Mouse (Mus musculus): ENCODE results near the gene Slc16a7. TPM values are rescaled to one million over a fixed set of nuclear protein-coding genes. Genes with fewer than 3 reads are reported as not detected.

Slc16a7 gene
- 0.21 TPM for polyA plus RNA-seq (2017; shearing (Covaris generic))

DNA sequence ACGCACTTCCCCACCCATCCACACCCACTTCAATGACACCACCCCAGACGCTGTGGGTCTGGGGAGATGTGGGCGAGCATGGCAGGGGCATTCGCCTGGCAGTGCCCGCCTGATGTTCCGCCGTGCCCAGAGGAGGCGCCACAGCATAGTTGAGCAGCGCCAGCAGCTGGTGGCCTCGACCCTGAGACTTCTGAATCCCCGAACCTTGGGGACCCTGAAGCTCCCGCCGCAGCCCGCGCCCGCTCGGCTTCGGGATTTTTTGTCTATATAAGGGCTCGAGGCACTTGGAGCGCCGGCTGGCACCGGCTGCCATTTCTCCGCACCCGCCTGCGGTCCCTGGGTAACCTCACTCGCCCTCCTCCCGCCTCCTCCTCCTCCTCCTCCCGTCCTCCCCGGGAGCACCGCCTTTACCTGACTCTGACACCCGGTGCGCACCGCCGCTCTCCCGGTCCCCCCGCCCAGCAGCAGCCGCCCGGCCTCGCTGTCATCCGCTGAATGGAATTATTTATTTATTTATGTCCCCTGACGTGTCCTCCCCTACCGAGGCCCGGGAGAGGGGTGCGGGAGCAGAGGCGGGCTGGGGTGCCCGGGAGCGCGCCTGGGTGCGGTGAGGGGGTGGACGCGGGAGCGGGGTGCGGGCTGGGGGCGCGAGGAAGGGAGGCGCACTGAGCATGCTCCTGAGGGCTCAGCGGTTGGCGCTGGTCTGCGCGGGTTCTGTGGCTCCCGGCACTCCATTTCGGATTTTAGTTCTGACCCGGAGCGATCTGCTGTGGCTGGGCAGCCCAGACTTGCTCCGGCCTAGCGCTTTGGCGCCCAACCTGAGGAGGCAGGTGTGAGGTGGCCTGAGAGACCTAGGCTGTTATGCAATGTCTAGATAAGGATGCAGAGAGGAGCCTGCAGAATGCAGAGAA lies at the start of gene Slc16a7:
Gene Slc16a7, minus strand, starts transcription at position 590 of the 911 bp plus-strand sequence.

